ENCODE assay signal across 12 mouse cellular contexts in the genomic region with DNA sequence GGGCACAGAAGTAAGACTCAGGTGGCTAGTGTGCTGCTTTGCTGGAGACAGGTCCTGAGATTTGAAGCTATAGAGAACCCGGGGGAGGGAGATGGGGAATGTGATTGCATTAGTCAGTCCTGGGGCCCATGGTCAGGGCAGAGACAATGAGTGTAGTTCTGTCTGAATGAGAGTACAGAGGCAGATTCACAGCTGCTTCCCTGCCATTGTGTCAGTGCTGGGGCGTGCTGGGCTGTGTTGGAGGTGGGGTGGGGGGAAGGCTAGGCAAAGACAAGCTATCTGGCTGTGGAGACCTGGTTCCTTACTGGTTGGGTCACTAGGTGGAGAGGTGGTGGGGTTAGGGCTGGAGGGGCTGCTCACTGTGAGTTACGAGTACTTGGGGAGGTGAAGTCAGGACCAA. TPM values are rescaled to one million over a fixed set of nuclear protein-coding genes. Genes with fewer than 3 reads are reported as not detected.
A peak's percentile ranks its signal among the peaks of the same experiment; 100 is the strongest.
DNase-seq lines count a peak whose midpoint lies in the region; ATAC-seq lines count a peak whose summit lies in the region.
"Had no signal": no experiment of that assay in that cellular context is flagged by ENCODE, and none has a peak within 500 bp of the region (broad histone marks: within the 10 kb centered on the region; RNA-seq: fewer than 3 reads in every experiment).

No protein-coding gene starts in this region.

- no peak overlapping the region for H3K9ac ChIP-seq in kidney, embryonic 16.5 days (replicated peaks; ENCODE audit: low read length)
- H3K9ac ChIP-seq in neural tube, embryonic 13.5 days, result peak overlapping the region; percentile 50; the same call in 1 of the 2 replicates
- H3K9ac ChIP-seq: limb, embryonic 12.5 days had no signal

- DNase-seq in embryo, embryonic 10.5 days (ENCODE audit: low spot score), result peak; percentile 40
- DNase-seq in embryo, embryonic 10 days (ENCODE audit: low spot score), result no peak
- no peak for DNase-seq in kidney, postnatal 36 days
- DNase-seq in brain, adult 2 months (ENCODE audit: low read depth, low spot score), result peak; percentile 80
- DNase-seq in adrenal gland, postnatal 10 days, result no peak
- DNase-seq in adrenal gland, adult 8-10 months, result no peak
- DNase-seq: cerebellum, adult 9-10 months; heart, postnatal 36 days; lung, adult 18-20 months had no signal

- H3K9me3 ChIP-seq in kidney, embryonic 16.5 days (ENCODE audit: low read length), result no peaks in the 10 kb centered on the region
- no peaks in the 10 kb centered on the region for H3K9me3 ChIP-seq in neural tube, embryonic 13.5 days
- H3K9me3 ChIP-seq: limb, embryonic 12.5 days had no signal

- H3K4me3 ChIP-seq in kidney, embryonic 16.5 days (ENCODE audit: low read length), result no peak overlapping the region
- no peak overlapping the region for H3K4me3 ChIP-seq in neural tube, embryonic 13.5 days
- H3K4me3 ChIP-seq: limb, embryonic 12.5 days had no signal

- no peak overlapping the region for H3K4me2 ChIP-seq in kidney, embryonic 16.5 days (replicated peaks; ENCODE audit: low read depth, low read length)
- H3K4me2 ChIP-seq in neural tube, embryonic 13.5 days, result peak overlapping the region; percentile 28
- H3K4me2 ChIP-seq: limb, embryonic 12.5 days had no signal

- WGBS in kidney, embryonic 16.5 days, result 37% methylated on average over 3 of the region's 3 CpGs
- 13% methylated on average over 3 of the region's 3 CpGs for WGBS in neural tube, embryonic 13.5 days

- 0 out of 2 replicates have a peak, but pooled peaks have one; percentile 19 for ATAC-seq in kidney, embryonic 16.5 days (ENCODE audit: low FRiP score, low TSS enrichment)
- 0 out of 2 replicates have a peak, but pooled peaks have one; percentile 32 for ATAC-seq in neural tube, embryonic 13.5 days (ENCODE audit: low read depth)

- no peak overlapping the region for H3K27ac ChIP-seq in kidney, embryonic 16.5 days (ENCODE audit: low read length)
- peak overlapping the region; percentile 75 for H3K27ac ChIP-seq in neural tube, embryonic 13.5 days (replicated peaks)
- H3K27ac ChIP-seq: limb, embryonic 12.5 days had no signal

- no peaks in the 10 kb centered on the region for H3K27me3 ChIP-seq in kidney, embryonic 16.5 days (ENCODE audit: insufficient read depth, low read length)
- H3K27me3 ChIP-seq in neural tube, embryonic 13.5 days, result no peaks in the 10 kb centered on the region
- H3K27me3 ChIP-seq: limb, embryonic 12.5 days had no signal

- H3K36me3 ChIP-seq in kidney, embryonic 16.5 days (ENCODE audit: insufficient read depth, low read length), result peaks cover 8% of the 10 kb centered on the region; the same call in 1 of the 2 replicates
- H3K36me3 ChIP-seq in neural tube, embryonic 13.5 days, result peaks cover 15% of the 10 kb centered on the region

- H3K4me1 ChIP-seq in kidney, embryonic 16.5 days (ENCODE audit: insufficient read depth, low read length), result peaks cover 13% of the 10 kb centered on the region
- peaks cover 23% of the 10 kb centered on the region for H3K4me1 ChIP-seq in neural tube, embryonic 13.5 days (replicated peaks)

RNA-seq across cellular contexts. Expression of a gene that starts 14.3 kb away (rescaled TPM):
- polyA plus RNA-seq in kidney, embryonic 16.5 days (2015; fragmentation: Nextera tagmentation; extraction: Ambion mirVana), result 8.8 and 11.0 TPM in 2 replicates
- 18.4 and 18.5 TPM in 2 replicates for polyA plus RNA-seq in neural tube, embryonic 13.5 days (2015; fragmentation: Nextera tagmentation; extraction: Ambion mirVana)
- 10 to 100 TPM; 19.0 to 24.5 TPM for total RNA-seq in adrenal gland, postnatal 10 days (2021)
- total RNA-seq in adrenal gland, adult 8-10 months (2022), result 10 to 100 TPM; 16.5 to 22.5 (median 20.2) TPM

Comparison
In these comparisons a context has a peak if more than half of its experiments do, and no peak if none do; other contexts are left out.
1. DNase-seq: peak in embryo, embryonic 10.5 days (single experiment) and brain, adult 2 months (single experiment); none in embryo, embryonic 10 days (single experiment), kidney, postnatal 36 days (0 of 2), adrenal gland, postnatal 10 days (single experiment) and adrenal gland, adult 8-10 months (single experiment).